Mouse (Mus musculus) splenic B cell, adult 2 months (primary cell): ENCODE data around the gene Ppp1r1c.

ENCODE experiments used
- DNase-seq: peaks from one replicate; pipeline ENCODE4 v3.0.0-alpha.2; 2011; ENCODE audit warnings: low read depth, low spot score
- H3K27me3 ChIP-seq: 2 replicates; pipeline ENCODE4 v1.6.1; 2012; ENCODE audit warnings: mild to moderate bottlenecking, low read length, moderate library complexity, mixed read lengths; ENCODE audit not compliant: control insufficient read depth, poor library complexity, insufficient read depth, severe bottlenecking
- H3K36me3 ChIP-seq: 2 replicates; pipeline ENCODE4 v1.6.1; 2012; ENCODE audit warnings: mild to moderate bottlenecking, low read length, moderate library complexity, mixed read lengths; ENCODE audit not compliant: control insufficient read depth, poor library complexity, insufficient read depth, severe bottlenecking

Gene Ppp1r1c

GRCm38 (mm10) chr2:79704773-79705172 lies 2.8 kb upstream of the Ppp1r1c start:
- 0 out of 2 replicates have a peak, but pooled peaks cover 2% of the 10 kb centered on the region for H3K36me3 ChIP-seq
- H3K27me3 ChIP-seq: no peaks in the 10 kb centered on the region
- no peak for DNase-seq

DNA sequence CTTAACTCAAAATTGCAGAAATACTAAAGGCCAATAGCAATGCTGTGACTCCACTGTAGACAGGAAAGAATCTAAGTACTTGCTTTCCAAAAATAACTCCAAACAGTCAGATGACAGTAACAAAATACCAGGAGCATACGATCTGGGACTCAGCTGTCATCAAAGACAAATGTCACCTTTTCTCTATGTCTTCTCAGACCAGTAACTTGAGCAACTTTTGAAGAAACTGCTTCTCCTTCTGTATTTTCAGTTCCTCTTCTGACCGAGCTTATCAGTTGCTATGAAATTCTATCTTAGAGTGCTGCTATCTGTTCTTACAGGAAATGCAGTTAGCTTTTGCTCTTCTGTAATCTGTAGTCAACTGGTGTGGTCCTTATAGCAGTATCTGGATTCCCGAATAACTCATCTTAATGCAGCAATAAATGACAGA lies 6.1 kb downstream of the Ppp1r1c start:
- Histone ChIP-seq H3K27me3 (no peaks in the 10 kb centered on the region), H3K36me3 (no peaks in the 10 kb centered on the region)
- peak; percentile 82 for DNase-seq

GRCm38 (mm10) chr2:79714745-79715144 lies 7.2 kb downstream of the Ppp1r1c start:
- Histone ChIP-seq H3K36me3 (no peaks in the 10 kb centered on the region), H3K27me3 (no peaks in the 10 kb centered on the region)
- no peak for DNase-seq

- H3K27me3 ChIP-seq: no peaks in the 10 kb centered on the region
- no peaks in the 10 kb centered on the region for H3K36me3 ChIP-seq
- DNase-seq: no peak
Observed at GRCm38 (mm10) chr2:79715925-79716324, 8.3 kb downstream of the Ppp1r1c start.

- no peaks in the 10 kb centered on the region for H3K27me3 ChIP-seq
- no peak for DNase-seq
Observed at GRCm38 (mm10) chr2:79717846-79718245, 10.3 kb downstream of the Ppp1r1c start.

GRCm38 (mm10) chr2:79722415-79722814 lies 14.8 kb downstream of the Ppp1r1c start:
- Histone ChIP-seq H3K36me3 (no peaks in the 10 kb centered on the region), H3K27me3 (no peaks in the 10 kb centered on the region)
- no peak for DNase-seq

More at GRCm38 (mm10) chr2:79717846-79718245, 10.3 kb downstream of the Ppp1r1c start:
- no peaks in the 10 kb centered on the region for H3K36me3 ChIP-seq

GRCm38 (mm10) chr2:79738958-79739357 lies 31.4 kb downstream of the Ppp1r1c start:
- no peak for DNase-seq
- H3K27me3 ChIP-seq: no peaks in the 10 kb centered on the region
- H3K36me3 ChIP-seq: no peaks in the 10 kb centered on the region

DNA sequence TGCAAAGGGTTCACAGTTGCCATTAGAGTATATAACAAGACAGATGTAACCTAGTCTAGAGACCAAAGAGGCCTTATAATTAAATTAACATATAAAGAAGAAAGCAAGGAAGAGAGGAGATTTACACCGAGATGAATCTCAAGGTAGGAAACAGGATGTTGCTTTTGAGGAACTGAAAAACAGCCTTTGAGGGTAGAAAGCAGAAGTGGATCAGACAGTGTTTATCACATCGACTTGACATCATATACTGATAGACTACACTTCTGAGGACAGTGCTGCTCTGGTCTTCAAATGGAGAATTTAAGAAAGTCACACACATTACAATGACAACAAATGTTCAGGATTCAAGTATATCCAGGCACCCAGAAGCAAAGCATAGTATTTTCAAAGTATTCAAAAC lies 34.4 kb downstream of the Ppp1r1c start:
- no peaks in the 10 kb centered on the region for H3K27me3 ChIP-seq
- H3K36me3 ChIP-seq: no peaks in the 10 kb centered on the region
- peak; percentile 88 for DNase-seq

GRCm38 (mm10) chr2:79744164-79744563 lies 36.6 kb downstream of the Ppp1r1c start:
- no peaks in the 10 kb centered on the region for H3K36me3 ChIP-seq
- no peak for DNase-seq
- H3K27me3 ChIP-seq: no peaks in the 10 kb centered on the region

GRCm38 (mm10) chr2:79751685-79752084 lies 44.1 kb downstream of the Ppp1r1c start:
- Histone ChIP-seq H3K36me3 (no peaks in the 10 kb centered on the region), H3K27me3 (no peaks in the 10 kb centered on the region)
- no peak for DNase-seq

DNA sequence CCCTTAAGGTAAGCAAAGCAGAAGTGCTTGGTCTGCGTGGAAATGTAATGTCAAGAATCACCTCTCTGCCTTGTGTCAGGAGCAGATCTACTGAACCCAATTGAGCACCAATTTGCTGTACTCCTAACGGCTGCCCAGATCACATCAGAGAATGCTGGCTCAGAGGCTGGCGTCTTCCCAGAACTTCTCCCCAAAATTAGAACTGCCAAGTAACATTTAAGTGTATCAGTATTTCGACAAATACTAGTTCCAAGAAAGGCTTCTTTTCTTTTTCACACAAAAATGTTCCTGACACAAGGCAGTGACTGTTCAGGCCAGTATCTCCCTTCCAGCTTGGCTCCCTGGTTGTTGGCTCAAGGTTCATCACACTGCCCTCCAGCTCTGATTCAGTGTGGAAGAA lies 52.4 kb downstream of the Ppp1r1c start:
- no peak for DNase-seq
- Histone ChIP-seq H3K36me3 (no peaks in the 10 kb centered on the region), H3K27me3 (no peaks in the 10 kb centered on the region; the same call in 1 of the 2 replicates)

GRCm38 (mm10) chr2:79762723-79763388 lies 55.3 kb downstream of the Ppp1r1c start:
- H3K36me3 ChIP-seq: no peaks in the 10 kb centered on the region
- DNase-seq: no peak
- no peaks in the 10 kb centered on the region; the same call in 1 of the 2 replicates for H3K27me3 ChIP-seq

GRCm38 (mm10) chr2:79765032-79765431 lies 57.5 kb downstream of the Ppp1r1c start:
- Histone ChIP-seq H3K27me3 (no peaks in the 10 kb centered on the region; the same call in 1 of the 2 replicates), H3K36me3 (no peaks in the 10 kb centered on the region)
- DNase-seq: no peak

- H3K27me3 ChIP-seq: no peaks in the 10 kb centered on the region; the same call in 1 of the 2 replicates
- H3K36me3 ChIP-seq: no peaks in the 10 kb centered on the region
- peak; percentile 21 for DNase-seq
Observed at GRCm38 (mm10) chr2:79765723-79766122, 58.1 kb downstream of the Ppp1r1c start.

GRCm38 (mm10) chr2:79768625-79769024 lies 61.0 kb downstream of the Ppp1r1c start:
- Histone ChIP-seq H3K27me3 (no peaks in the 10 kb centered on the region; the same call in 1 of the 2 replicates), H3K36me3 (no peaks in the 10 kb centered on the region)
- DNase-seq: no peak

DNA sequence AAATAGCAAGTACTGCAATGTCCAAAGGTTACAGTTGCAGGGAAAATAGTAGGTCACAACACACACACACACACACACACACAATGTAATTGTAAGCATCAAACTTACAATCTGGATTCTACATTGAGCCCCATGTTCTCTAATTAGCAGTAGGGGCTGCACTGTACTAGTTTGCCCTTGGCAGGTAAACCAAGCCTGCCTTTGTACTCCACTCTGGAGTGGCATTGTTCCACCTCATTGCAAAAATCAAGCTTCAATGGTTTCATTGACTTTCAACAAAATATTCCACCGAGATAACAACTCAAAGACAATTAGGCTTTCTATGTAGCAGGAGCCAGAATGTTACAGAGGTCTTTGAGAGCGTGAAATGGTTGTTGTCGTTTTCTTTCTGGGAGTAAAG lies 62.7 kb downstream of the Ppp1r1c start:
- H3K36me3 ChIP-seq: no peaks in the 10 kb centered on the region
- no peaks in the 10 kb centered on the region for H3K27me3 ChIP-seq
- no peak for DNase-seq
